Comparison of ENCODE assay signal across 17 mouse cellular contexts in genomic region chr14:62580945-62581344, GRCm38 (mm10). TPM values are rescaled to one million over a fixed set of nuclear protein-coding genes. Genes with fewer than 3 reads are reported as not detected.
A peak's percentile ranks its signal among the peaks of the same experiment; 100 is the strongest.
DNase-seq lines count a peak whose midpoint lies in the region; ATAC-seq lines count a peak whose summit lies in the region.
"Had no signal": no experiment of that assay in that cellular context is flagged by ENCODE, and none has a peak within 500 bp of the region (broad histone marks: within the 10 kb centered on the region; RNA-seq: fewer than 3 reads in every experiment).

No protein-coding gene starts in this region.

- H3K27ac ChIP-seq in forebrain, embryonic 12.5 days: peak overlapping the region; percentile 91
- no peak overlapping the region for H3K27ac ChIP-seq in forebrain, embryonic 15.5 days (replicated peaks)
- H3K27ac ChIP-seq: embryonic facial prominence, embryonic 13.5 days; kidney, embryonic 15.5 days had no signal

- peaks cover 50% of the 10 kb centered on the region for H3K4me1 ChIP-seq in forebrain, embryonic 12.5 days
- H3K4me1 ChIP-seq in forebrain, embryonic 15.5 days: peaks cover 43% of the 10 kb centered on the region
- H3K4me1 ChIP-seq: kidney, embryonic 15.5 days had no signal

- H3K36me3 ChIP-seq in forebrain, embryonic 12.5 days (replicated peaks): no peaks in the 10 kb centered on the region
- no peaks in the 10 kb centered on the region for H3K36me3 ChIP-seq in forebrain, embryonic 15.5 days
- H3K36me3 ChIP-seq: embryonic facial prominence, embryonic 13.5 days; kidney, embryonic 15.5 days had no signal

- H3K9ac ChIP-seq in forebrain, embryonic 12.5 days: no peak overlapping the region
- H3K9ac ChIP-seq in forebrain, embryonic 15.5 days (replicated peaks): no peak overlapping the region
- H3K9ac ChIP-seq: embryonic facial prominence, embryonic 13.5 days; kidney, embryonic 15.5 days had no signal

- H3K4me3 ChIP-seq in forebrain, embryonic 12.5 days (replicated peaks): no peak overlapping the region
- H3K4me3 ChIP-seq in forebrain, embryonic 15.5 days: no peak overlapping the region
- H3K4me3 ChIP-seq: embryonic facial prominence, embryonic 13.5 days; kidney, embryonic 15.5 days; myocyte had no signal

- 90% methylated on average over 3 of the region's 3 CpGs for WGBS in forebrain, embryonic 12.5 days
- 87% methylated on average over 3 of the region's 3 CpGs for WGBS in forebrain, embryonic 15.5 days

- DNase-seq in 3134 (ENCODE audit: extremely low read depth, insufficient read length, low spot score) (peak; percentile 49), R1 (ENCODE audit: low read depth, low spot score) (peak; percentile 84)
- no peak for DNase-seq in cerebellum, postnatal 10 days
- no peak for DNase-seq in spleen, postnatal 36 days (ENCODE audit: low spot score in 2 of 2)
- no peak for DNase-seq in urinary bladder, adult 2 months (ENCODE audit: low spot score)
- DNase-seq: cerebellum, adult 9-10 months had no signal

- no peaks in the 10 kb centered on the region for H3K9me3 ChIP-seq in forebrain, embryonic 12.5 days
- H3K9me3 ChIP-seq in forebrain, embryonic 15.5 days: no peaks in the 10 kb centered on the region
- H3K9me3 ChIP-seq: embryonic facial prominence, embryonic 13.5 days; kidney, embryonic 15.5 days had no signal

- H3K4me2 ChIP-seq in forebrain, embryonic 12.5 days: no peak overlapping the region
- H3K4me2 ChIP-seq in forebrain, embryonic 15.5 days (replicated peaks): no peak overlapping the region
- H3K4me2 ChIP-seq: embryonic facial prominence, embryonic 13.5 days; kidney, embryonic 15.5 days had no signal

- H3K27me3 ChIP-seq in forebrain, embryonic 12.5 days: no peaks in the 10 kb centered on the region
- no peaks in the 10 kb centered on the region for H3K27me3 ChIP-seq in forebrain, embryonic 15.5 days
- H3K27me3 ChIP-seq: embryonic facial prominence, embryonic 13.5 days; kidney, embryonic 15.5 days had no signal

- no peak for ATAC-seq in forebrain, embryonic 12.5 days (ENCODE audit: low FRiP score)
- ATAC-seq in forebrain, embryonic 15.5 days (replicated peaks): no peak
- ATAC-seq in megakaryocyte progenitor cell, adult 5-6 weeks (replicated peaks; ENCODE audit: poor library complexity): peak; percentile 58

RNA-seq across cellular contexts. Expression of gene Gm4131, which starts 14.2 kb away (rescaled TPM):
- 0.41 TPM in 1 of 2 replicates, not detected in the other for polyA plus RNA-seq in forebrain, embryonic 12.5 days (2016; fragmentation: Nextera tagmentation; extraction: Ambion mirVana)
- 0.32 TPM in 1 of 2 replicates, not detected in the other for polyA plus RNA-seq in forebrain, embryonic 15.5 days (2015; fragmentation: Nextera tagmentation; extraction: Ambion mirVana)
- not detected in 2 replicates for total RNA-seq in megakaryocyte progenitor cell, adult 5-6 weeks (2015)
- not detected in 2 replicates for total RNA-seq in megakaryocyte progenitor cell, adult 5-6 weeks (2017)
- polyA plus RNA-seq in urinary bladder, adult 2 months (2012; rRNA removed): not detected in 2 replicates
- total RNA-seq: hematopoietic stem cell, adult 5-6 weeks; layer of hippocampus, postnatal 25 days had no signal
- polyA plus RNA-seq: embryonic facial prominence, embryonic 13.5 days; frontal cortex, adult 2 months; kidney, embryonic 15.5 days; limb, embryonic 14.5 days; myocyte; small intestine, adult 2 months had no signal

RNA-seq across cellular contexts. Expression of gene Fam124a, which starts 25.4 kb away (rescaled TPM):
- polyA plus RNA-seq in forebrain, embryonic 12.5 days (2016; fragmentation: Nextera tagmentation; extraction: Ambion mirVana): 13.5 and 18.2 TPM in 2 replicates
- 35.9 and 37.0 TPM in 2 replicates for polyA plus RNA-seq in forebrain, embryonic 15.5 days (2015; fragmentation: Nextera tagmentation; extraction: Ambion mirVana)
- total RNA-seq in megakaryocyte progenitor cell, adult 5-6 weeks (2015): not detected in 2 replicates
- total RNA-seq in megakaryocyte progenitor cell, adult 5-6 weeks (2017): not detected in 2 replicates
- polyA plus RNA-seq in urinary bladder, adult 2 months (2012; rRNA removed): 13.8 and 18.9 TPM in 2 replicates
- total RNA-seq: hematopoietic stem cell, adult 5-6 weeks had no signal

Comparison
In these comparisons a context has a peak if more than half of its experiments do, and no peak if none do; other contexts are left out.
1. DNase-seq: peak in 3134 (single experiment) and R1 (single experiment); none in cerebellum, postnatal 10 days (0 of 2), spleen, postnatal 36 days (0 of 2) and urinary bladder, adult 2 months (single experiment).